Mouse (Mus musculus): ENCODE measurements around the gene Scn8a.

The Scn8a gene

GRCm38 (mm10) chr15:100930477-100930876, 60.8 kb downstream of the Scn8a start:
- in situ Hi-C loops (cut with MboI; ENCODE audit: low pct_unique_long_range_greater_than_20kb in 1 of 2, low sequenced_read_pairs in 2 of 2, unreplicated experiment in 1 of 2), result no loop called here

- in situ Hi-C loops (cut with MboI; ENCODE audit: low pct_unique_long_range_greater_than_20kb in 1 of 2, low sequenced_read_pairs in 2 of 2, unreplicated experiment in 1 of 2), result no loop called here
These were observed 66.5 kb downstream of the Scn8a start for GRCm38 (mm10) chr15:100936176-100936575.

- in situ Hi-C loops (cut with MboI; ENCODE audit: low pct_unique_long_range_greater_than_20kb in 1 of 2, low sequenced_read_pairs in 2 of 2, unreplicated experiment in 1 of 2), result no loop called here
These were observed 78.7 kb downstream of the Scn8a start for GRCm38 (mm10) chr15:100948383-100948782.

- in situ Hi-C loops (cut with MboI; ENCODE audit: low pct_unique_long_range_greater_than_20kb in 1 of 2, low sequenced_read_pairs in 2 of 2, unreplicated experiment in 1 of 2), result no loop called here
These were observed 79.5 kb downstream of the Scn8a start for GRCm38 (mm10) chr15:100949169-100949568.

GRCm38 (mm10) chr15:100951491-100951890, 81.8 kb downstream of the Scn8a start:
- in situ Hi-C loops (cut with MboI; ENCODE audit: low pct_unique_long_range_greater_than_20kb in 1 of 2, low sequenced_read_pairs in 2 of 2, unreplicated experiment in 1 of 2), result no loop called here

- in situ Hi-C loops (cut with MboI; ENCODE audit: low pct_unique_long_range_greater_than_20kb in 1 of 2, low sequenced_read_pairs in 2 of 2, unreplicated experiment in 1 of 2), result no loop called here
These were observed 82.6 kb downstream of the Scn8a start for GRCm38 (mm10) chr15:100952292-100952691.

- in situ Hi-C loops (cut with MboI; ENCODE audit: low pct_unique_long_range_greater_than_20kb in 1 of 2, low sequenced_read_pairs in 2 of 2, unreplicated experiment in 1 of 2), result no loop called here
These were observed 83.2 kb downstream of the Scn8a start for GRCm38 (mm10) chr15:100952854-100953253.

- in situ Hi-C loops (cut with MboI; ENCODE audit: low pct_unique_long_range_greater_than_20kb in 1 of 2, low sequenced_read_pairs in 2 of 2, unreplicated experiment in 1 of 2), result no loop called here
These were observed 84.3 kb downstream of the Scn8a start for GRCm38 (mm10) chr15:100953955-100954354.

GRCm38 (mm10) chr15:100954751-100955150, 85.1 kb downstream of the Scn8a start:
- in situ Hi-C loops (cut with MboI; ENCODE audit: low pct_unique_long_range_greater_than_20kb in 1 of 2, low sequenced_read_pairs in 2 of 2, unreplicated experiment in 1 of 2), result no loop called here

GRCm38 (mm10) chr15:100960958-100961357, 91.3 kb downstream of the Scn8a start:
- in situ Hi-C loops (cut with MboI; ENCODE audit: low pct_unique_long_range_greater_than_20kb in 1 of 2, low sequenced_read_pairs in 2 of 2, unreplicated experiment in 1 of 2), result no loop called here

- in situ Hi-C loops (cut with MboI; ENCODE audit: low pct_unique_long_range_greater_than_20kb in 1 of 2, low sequenced_read_pairs in 2 of 2, unreplicated experiment in 1 of 2), result no loop called here
These were observed 91.9 kb downstream of the Scn8a start for GRCm38 (mm10) chr15:100961561-100961960.

- in situ Hi-C loops (cut with MboI; ENCODE audit: low pct_unique_long_range_greater_than_20kb in 1 of 2, low sequenced_read_pairs in 2 of 2, unreplicated experiment in 1 of 2), result no loop called here
These were observed 101.8 kb downstream of the Scn8a start for GRCm38 (mm10) chr15:100971443-100971842.

- in situ Hi-C loops (cut with MboI; ENCODE audit: low pct_unique_long_range_greater_than_20kb in 1 of 2, low sequenced_read_pairs in 2 of 2, unreplicated experiment in 1 of 2), result no loop called here
These were observed 103.1 kb downstream of the Scn8a start for GRCm38 (mm10) chr15:100972795-100973194.

GRCm38 (mm10) chr15:100974679-100975078, 105.0 kb downstream of the Scn8a start:
- in situ Hi-C loops (cut with MboI; ENCODE audit: low pct_unique_long_range_greater_than_20kb in 1 of 2, low sequenced_read_pairs in 2 of 2, unreplicated experiment in 1 of 2), result loop anchor here in 1 of 2 experiments (25.0 kb wide), 1 partner anchor 112 kb away; the partner anchor contains the start of gene Scn8a

- in situ Hi-C loops (cut with MboI; ENCODE audit: low pct_unique_long_range_greater_than_20kb in 1 of 2, low sequenced_read_pairs in 2 of 2, unreplicated experiment in 1 of 2), result loop anchor here in 1 of 2 experiments (25.0 kb wide), 1 partner anchor 121 kb away; the partner anchor contains the start of gene Scn8a
These were observed 113.9 kb downstream of the Scn8a start for GRCm38 (mm10) chr15:100983427-100984153.

GRCm38 (mm10) chr15:100984154-100984893, 114.7 kb downstream of the Scn8a start:
- in situ Hi-C loops (cut with MboI; ENCODE audit: low pct_unique_long_range_greater_than_20kb in 1 of 2, low sequenced_read_pairs in 2 of 2, unreplicated experiment in 1 of 2), result loop anchor here in 1 of 2 experiments (25.0 kb wide), 1 partner anchor 122 kb away; the partner anchor contains the start of gene Scn8a

GRCm38 (mm10) chr15:100986479-100986878, 116.8 kb downstream of the Scn8a start:
- in situ Hi-C loops (cut with MboI; ENCODE audit: low pct_unique_long_range_greater_than_20kb in 1 of 2, low sequenced_read_pairs in 2 of 2, unreplicated experiment in 1 of 2), result loop anchor here in 1 of 2 experiments (25.0 kb wide), 1 partner anchor 124 kb away; the partner anchor contains the start of gene Scn8a

GRCm38 (mm10) chr15:100987031-100987430, 117.4 kb downstream of the Scn8a start:
- in situ Hi-C loops (cut with MboI; ENCODE audit: low pct_unique_long_range_greater_than_20kb in 1 of 2, low sequenced_read_pairs in 2 of 2, unreplicated experiment in 1 of 2), result loop anchor here in 1 of 2 experiments (25.0 kb wide), 1 partner anchor 125 kb away; the partner anchor contains the start of gene Scn8a

- in situ Hi-C loops (cut with MboI; ENCODE audit: low pct_unique_long_range_greater_than_20kb in 1 of 2, low sequenced_read_pairs in 2 of 2, unreplicated experiment in 1 of 2), result loop anchor here in 1 of 2 experiments (25.0 kb wide), 1 partner anchor 128 kb away; the partner anchor contains the start of gene Scn8a
These were observed 120.6 kb downstream of the Scn8a start for GRCm38 (mm10) chr15:100990283-100990682.

Data from mouse embryonic stem cell (cell line).